Mouse (Mus musculus) ovary, adult 10 weeks (tissue): ENCODE results near the gene Gm10408. TPM values are rescaled to one million over a fixed set of nuclear protein-coding genes. Genes with fewer than 3 reads are reported as not detected.

Experiments used
- polyA plus RNA-seq: library from polyadenylated mRNA; stranded (reverse); fragments of 350-450 nt; fragmentation: Illumina TruSeq; extraction: RNeasy Lipid Tissue Mini Kit (QIAGEN cat#74804); gene quantifications from one replicate; pipeline ENCODE4 v1.2.3, GENCODE M21; 2014

The Gm10408 gene
- not detected for polyA plus RNA-seq

DNA sequence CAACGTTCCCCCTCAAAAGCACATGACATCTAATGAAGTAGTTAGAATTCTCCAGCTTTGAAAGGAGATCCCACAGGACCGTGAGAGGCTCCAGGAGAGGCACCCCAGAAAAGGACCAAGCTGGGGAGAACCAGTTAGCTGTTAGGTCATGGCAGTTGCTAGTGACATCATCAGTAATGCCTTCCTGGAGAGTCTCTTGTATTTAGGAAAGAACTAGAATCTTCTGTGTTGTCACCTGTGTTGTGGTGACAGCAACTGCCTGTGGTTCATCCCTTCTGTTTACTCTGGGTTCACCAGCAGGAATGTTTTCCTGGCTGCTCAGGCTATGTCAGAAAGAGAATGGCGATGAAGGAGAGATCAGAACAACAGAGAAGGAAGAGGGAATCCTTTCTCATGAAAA is at the start of gene Gm10408:
TSS of gene Gm10408 (plus strand) at position 301 of the 400 bp plus-strand sequence.

GRCm38 (mm10) chr14:3412314-3412713 is 36.9 kb upstream of the Gm10408 start, which contains the start of gene Gm10409:
Gene Gm10409, plus strand, starts transcription at chr14:3412614.

GRCm38 (mm10) chr14:3427803-3428202 is 21.4 kb upstream of the Gm10408 start, which contains the start of gene Gm3005:
Gene Gm3005, plus strand, starts transcription at chr14:3428103.

Other genes with a start within 250 kb of the Gm10408 start
- 0.63 TPM for gene D830030K20Rik, start 240.9 kb upstream of the Gm10408 start, polyA plus RNA-seq
- gene Gm2956, start 116.8 kb upstream of the Gm10408 start, polyA plus RNA-seq = not detected
- not detected for gene Gm10413, start 54.3 kb upstream of the Gm10408 start, polyA plus RNA-seq
- not detected for gene Gm10409, start 36.8 kb upstream of the Gm10408 start, polyA plus RNA-seq
- gene Gm3005, start 21.3 kb upstream of the Gm10408 start, polyA plus RNA-seq = not detected
- gene Gm3012, start 185.1 kb downstream of the Gm10408 start, polyA plus RNA-seq = not detected
- gene Gm3020, start 202.7 kb downstream of the Gm10408 start, polyA plus RNA-seq = not detected
- not detected for gene Gm3043, start 239.4 kb downstream of the Gm10408 start, polyA plus RNA-seq